Mouse (Mus musculus) adrenal gland, postnatal 0 days (tissue): ENCODE data around the gene Ankrd33b. TPM values are rescaled to one million over a fixed set of nuclear protein-coding genes. Genes with fewer than 3 reads are reported as not detected.

Experiments used
- polyA plus RNA-seq: library from polyadenylated mRNA; unstranded; fragments of >200 nt; fragmentation: Nextera tagmentation; extraction: Ambion mirVana; gene quantifications from 2 replicates; pipeline ENCODE4 v1.2.1, GENCODE M21; 2015

The Ankrd33b gene
- 1.6 and 1.7 TPM in 2 replicates for polyA plus RNA-seq

DNA sequence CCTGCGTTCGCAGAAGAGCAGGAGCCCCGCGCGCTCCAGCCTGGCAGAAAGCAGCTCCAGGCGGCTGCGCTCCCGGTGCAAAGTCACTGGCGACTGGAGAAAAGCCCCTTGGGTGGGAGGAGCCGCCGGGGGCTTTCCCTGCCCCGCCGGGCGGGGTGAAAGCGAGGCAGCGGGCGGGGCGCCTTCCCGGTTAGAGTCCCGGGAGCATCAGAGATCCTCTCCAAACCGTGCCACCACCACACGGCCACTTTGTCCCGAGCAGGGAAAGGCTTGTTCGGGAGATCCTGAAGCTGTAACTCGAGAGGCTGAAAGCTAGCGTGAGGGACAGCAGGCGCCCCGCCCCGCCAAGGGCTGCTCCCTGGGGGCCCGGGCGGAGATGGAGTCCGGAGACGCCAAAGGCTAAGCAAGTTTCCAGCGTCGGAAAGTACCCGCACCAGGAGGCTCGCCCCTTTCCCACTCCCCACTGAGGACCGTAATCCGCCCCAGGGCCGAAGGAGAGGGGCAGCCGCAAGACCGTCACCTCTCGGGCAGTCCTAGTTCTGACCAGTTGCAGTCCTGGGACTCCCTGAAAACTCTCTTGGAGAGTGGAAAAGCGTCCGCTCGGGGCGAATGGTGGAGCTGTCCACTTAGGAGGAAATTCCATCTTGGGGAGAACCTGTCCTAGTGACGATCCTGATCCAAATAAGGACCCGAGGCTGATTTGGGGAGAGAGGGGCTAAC lies at the start of gene Ankrd33b:
Gene Ankrd33b, minus strand, starts transcription at position 246 of the 720 bp plus-strand sequence.

Other genes starting within 250 kb of the Ankrd33b start
- gene Dap, start 143.4 kb downstream of the Ankrd33b start, polyA plus RNA-seq, result 73.2 and 94.3 TPM in 2 replicates
- gene Ropn1l, start 86.0 kb upstream of the Ankrd33b start, polyA plus RNA-seq, result 4.5 and 10.9 TPM in 2 replicates
- 21.5 and 32.6 TPM in 2 replicates for gene March6, start 163.3 kb upstream of the Ankrd33b start, polyA plus RNA-seq
- gene Cmbl, start 197.7 kb upstream of the Ankrd33b start, polyA plus RNA-seq, result 151 and 228 TPM in 2 replicates
- gene Cct5, start 234.1 kb upstream of the Ankrd33b start, polyA plus RNA-seq, result 276 and 330 TPM in 2 replicates
- 13.3 and 18.8 TPM in 2 replicates for gene Fam173b, start 234.1 kb upstream of the Ankrd33b start, polyA plus RNA-seq